Mouse (Mus musculus) hindbrain, embryonic 16.5 days (tissue): ENCODE measurements at regions not wholly inside any gene's neighbourhood (a gene's known extent, or its start where the extent isn't known, plus 50 kb on each side); places are given as distances from the start of the nearest gene placed in this dataset.

Source experiments
- ATAC-seq: fragments of 200-750 bp; cut with Nextera tagmentation; 2 replicates; pipeline ENCODE4 v1.8.0; 2017; ENCODE audit warnings: moderate TSS enrichment, moderate library complexity
- H3K27ac ChIP-seq: fragments of 300-500 bp; sonication (generic); 2 replicates; pipeline ENCODE4 v1.5.1; 2014; ENCODE audit warnings: low read depth, mild to moderate bottlenecking, control low read depth, low read length, moderate library complexity
- H3K27me3 ChIP-seq: fragments of 300-500 bp; sonication (generic); replicated peaks from 2 replicates; pipeline ENCODE4 v1.6.1; 2014; ENCODE audit warnings: low read length; ENCODE audit not compliant: control insufficient read depth, insufficient read depth
- H3K36me3 ChIP-seq: fragments of 300-500 bp; sonication (generic); 2 replicates; pipeline ENCODE4 v1.6.1; 2014; ENCODE audit warnings: mild to moderate bottlenecking, low read length, moderate library complexity, mixed read lengths; ENCODE audit not compliant: control insufficient read depth, insufficient read depth
- H3K4me1 ChIP-seq: fragments of 300-500 bp; sonication (generic); 2 replicates; pipeline ENCODE4 v1.6.1; 2014; ENCODE audit warnings: low read depth, low read length; ENCODE audit not compliant: control insufficient read depth, insufficient read depth
- H3K4me2 ChIP-seq: fragments of 300-500 bp; sonication (generic); 2 replicates; pipeline ENCODE4 v1.6.1; 2014; ENCODE audit warnings: mild to moderate bottlenecking, low read length, control low read depth, moderate library complexity
- H3K4me3 ChIP-seq: fragments of 300-500 bp; sonication (generic); 2 replicates; pipeline ENCODE4 v1.5.1; 2014; ENCODE audit warnings: mild to moderate bottlenecking, low read length, control low read depth, moderate library complexity
- H3K9ac ChIP-seq: fragments of 300-500 bp; sonication (generic); 2 replicates; pipeline ENCODE4 v1.6.1; 2014; ENCODE audit warnings: low read depth, mild to moderate bottlenecking, control low read depth, low read length, moderate library complexity
- H3K9me3 ChIP-seq: fragments of 300-500 bp; sonication (generic); 2 replicates; pipeline ENCODE4 v1.6.1; 2014; ENCODE audit warnings: mild to moderate bottlenecking, low read length, moderate library complexity; ENCODE audit not compliant: control insufficient read depth
- WGBS: fragments of 180-500 bp; shearing (Covaris S2); extraction: QIAGEN DNeasy Blood & Tissue Kit; methylation state at CpG from one replicate; pipeline ENCODE4 v1.1.7; 2014; 5-methylcytosine and 5-hydroxymethylcytosine counted together

GRCm38 (mm10) chr2:179054441-179054840, 387.8 kb upstream of the Cdh4 start:
- H3K9me3 ChIP-seq = no peaks in the 10 kb centered on the region
- H3K4me2 ChIP-seq = no peak overlapping the region
- H3K4me1 ChIP-seq = no peaks in the 10 kb centered on the region
- peak; percentile 45; the same call in 1 of the 2 replicates for ATAC-seq
- H3K4me3 ChIP-seq = no peak overlapping the region
- 52% methylated on average over 8 of the region's 8 CpGs for WGBS
- H3K9ac ChIP-seq = no peak overlapping the region
- no peaks in the 10 kb centered on the region for H3K36me3 ChIP-seq
- no peak overlapping the region for H3K27ac ChIP-seq
- no peaks in the 10 kb centered on the region for H3K27me3 ChIP-seq

- ATAC-seq = 0 out of 2 replicates have a peak, but pooled peaks have one; percentile 37
- H3K27ac ChIP-seq = no peak overlapping the region
- no peak overlapping the region for H3K4me2 ChIP-seq
- H3K9me3 ChIP-seq = no peaks in the 10 kb centered on the region
- WGBS = 16% methylated on average over 8 of the region's 8 CpGs
- H3K4me3 ChIP-seq = no peak overlapping the region
- no peaks in the 10 kb centered on the region for H3K36me3 ChIP-seq
- H3K9ac ChIP-seq = no peak overlapping the region
- H3K4me1 ChIP-seq = no peaks in the 10 kb centered on the region; the same call in 1 of the 2 replicates
- H3K27me3 ChIP-seq = no peaks in the 10 kb centered on the region
Observed at GRCm38 (mm10) chr2:179064616-179065015, 377.6 kb upstream of the Cdh4 start.

- Histone ChIP-seq H3K4me3 (no peak overlapping the region), H3K9me3 (no peaks in the 10 kb centered on the region), H3K27ac (no peak overlapping the region), H3K9ac (no peak overlapping the region), H3K4me1 (no peaks in the 10 kb centered on the region; the same call in 1 of the 2 replicates), H3K4me2 (no peak overlapping the region), H3K36me3 (no peaks in the 10 kb centered on the region), H3K27me3 (no peaks in the 10 kb centered on the region)
- ATAC-seq = no peak
- 79% methylated on average over 6 of the region's 6 CpGs for WGBS
Observed at GRCm38 (mm10) chr2:179069520-179069919, 372.7 kb upstream of the Cdh4 start.

- Histone ChIP-seq H3K4me2 (no peak overlapping the region), H3K27me3 (no peaks in the 10 kb centered on the region), H3K9me3 (no peaks in the 10 kb centered on the region), H3K27ac (no peak overlapping the region), H3K4me1 (no peaks in the 10 kb centered on the region), H3K9ac (no peak overlapping the region), H3K36me3 (no peaks in the 10 kb centered on the region), H3K4me3 (no peak overlapping the region)
- no peak for ATAC-seq
- WGBS = 62% methylated on average over 1 of the region's 1 CpGs
Observed at GRCm38 (mm10) chr2:179070346-179070745, 371.9 kb upstream of the Cdh4 start.

GRCm38 (mm10) chr2:179080462-179081274, 361.6 kb upstream of the Cdh4 start:
- H3K4me3 ChIP-seq = no peak overlapping the region
- H3K9ac ChIP-seq = no peak overlapping the region
- no peak overlapping the region for H3K4me2 ChIP-seq
- no peak overlapping the region for H3K27ac ChIP-seq
- H3K27me3 ChIP-seq = no peaks in the 10 kb centered on the region
- ATAC-seq = no peak
- no peaks in the 10 kb centered on the region for H3K9me3 ChIP-seq
- 77% methylated on average over 13 of the region's 13 CpGs for WGBS
- H3K36me3 ChIP-seq = no peaks in the 10 kb centered on the region
- no peaks in the 10 kb centered on the region for H3K4me1 ChIP-seq

GRCm38 (mm10) chr2:179086915-179087314, 355.3 kb upstream of the Cdh4 start:
- Histone ChIP-seq H3K27me3 (no peaks in the 10 kb centered on the region), H3K9me3 (no peaks in the 10 kb centered on the region), H3K4me2 (no peak overlapping the region), H3K4me1 (no peaks in the 10 kb centered on the region), H3K4me3 (no peak overlapping the region), H3K36me3 (no peaks in the 10 kb centered on the region), H3K27ac (no peak overlapping the region), H3K9ac (no peak overlapping the region)
- 89% methylated on average over 9 of the region's 9 CpGs for WGBS
- ATAC-seq = no peak

- H3K27ac ChIP-seq = no peak overlapping the region
- H3K9me3 ChIP-seq = no peaks in the 10 kb centered on the region
- no peak overlapping the region for H3K9ac ChIP-seq
- no peaks in the 10 kb centered on the region for H3K27me3 ChIP-seq
- no peaks in the 10 kb centered on the region for H3K36me3 ChIP-seq
- no peaks in the 10 kb centered on the region for H3K4me1 ChIP-seq
- H3K4me2 ChIP-seq = no peak overlapping the region
- no peak for ATAC-seq
- 56% methylated on average over 3 of the region's 3 CpGs for whole genome bisulfite sequencing
- no peak overlapping the region for H3K4me3 ChIP-seq
Observed at GRCm38 (mm10) chr2:179091480-179091879, 350.8 kb upstream of the Cdh4 start.

GRCm38 (mm10) chr2:179093996-179094395, 348.2 kb upstream of the Cdh4 start:
- 25% methylated on average over 11 of the region's 11 CpGs for WGBS
- Histone ChIP-seq H3K4me1 (no peaks in the 10 kb centered on the region), H3K4me3 (no peak overlapping the region), H3K9me3 (no peaks in the 10 kb centered on the region), H3K9ac (no peak overlapping the region), H3K4me2 (peak overlapping the region; percentile 30; the same call in 1 of the 2 replicates), H3K27ac (no peak overlapping the region), H3K36me3 (no peaks in the 10 kb centered on the region), H3K27me3 (no peaks in the 10 kb centered on the region)
- ATAC-seq = peak; percentile 84

GRCm38 (mm10) chr2:179095981-179096380, 346.2 kb upstream of the Cdh4 start:
- no peak overlapping the region for H3K9ac ChIP-seq
- no peak overlapping the region for H3K27ac ChIP-seq
- H3K4me2 ChIP-seq = no peak overlapping the region
- H3K36me3 ChIP-seq = no peaks in the 10 kb centered on the region
- H3K27me3 ChIP-seq = no peaks in the 10 kb centered on the region
- no peak overlapping the region for H3K4me3 ChIP-seq
- no peaks in the 10 kb centered on the region for H3K4me1 ChIP-seq
- no peaks in the 10 kb centered on the region for H3K9me3 ChIP-seq
- ATAC-seq = no peak
- 92% methylated on average over 3 of the region's 3 CpGs for WGBS
